Comparison of ENCODE assay signal across 9 mouse cellular contexts in the genomic region with DNA sequence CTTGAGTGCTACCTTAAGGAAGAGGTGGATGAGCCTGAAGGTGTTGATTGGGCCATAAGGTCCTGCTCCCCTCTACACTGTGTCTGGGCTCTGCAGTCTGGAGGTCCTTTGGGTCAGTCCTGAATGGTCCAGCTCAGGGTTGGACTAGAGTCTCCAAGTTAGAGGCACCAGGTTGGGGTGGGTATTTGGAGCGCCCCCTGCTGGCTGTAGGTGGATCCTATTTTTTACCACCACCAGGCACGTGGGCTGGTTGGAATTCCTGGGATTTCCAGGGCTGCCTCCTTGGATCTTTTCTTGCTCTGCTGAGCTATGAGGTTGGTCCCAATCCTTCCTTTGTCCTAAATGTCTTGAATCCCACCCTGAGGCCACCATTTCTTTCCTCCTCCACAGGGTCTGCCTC. TPM values are rescaled to one million over a fixed set of nuclear protein-coding genes. Genes with fewer than 3 reads are reported as not detected.
DNase-seq lines count a peak whose midpoint lies in the region; ATAC-seq and TF ChIP-seq lines count a peak whose summit lies in the region.
"Had no signal": no experiment of that assay in that cellular context is flagged by ENCODE, and none has a peak within 500 bp of the region (broad histone marks: within the 10 kb centered on the region; RNA-seq: fewer than 3 reads in every experiment).

No protein-coding gene starts in this region.

- DNase-seq in hindbrain, embryonic 11.5 days (ENCODE audit: low spot score) = peak; percentile 45
- DNase-seq in hindbrain, embryonic 14.5 days (ENCODE audit: low spot score) = no peak
- peak; percentile 26 for DNase-seq in adipocyte (ENCODE audit: low spot score)
- DNase-seq in heart, embryonic 10.5 days (ENCODE audit: low spot score) = peak; percentile 78

- H3K79me2 ChIP-seq in C2C12 (ENCODE audit: control insufficient read depth, insufficient read depth) = no peaks in the 10 kb centered on the region

- H3K79me3 ChIP-seq in C2C12 (ENCODE audit: low read depth) = no peaks in the 10 kb centered on the region

- no peak overlapping the region for H3K4me2 ChIP-seq in hindbrain, embryonic 11.5 days (replicated peaks; ENCODE audit: low read depth, low read length)
- no peak overlapping the region for H3K4me2 ChIP-seq in hindbrain, embryonic 14.5 days (replicated peaks)
- H3K4me2 ChIP-seq: embryonic facial prominence, embryonic 12.5 days had no signal

- H3K4me1 ChIP-seq in hindbrain, embryonic 11.5 days (replicated peaks; ENCODE audit: control insufficient read depth, insufficient read depth, low read length) = no peaks in the 10 kb centered on the region
- H3K4me1 ChIP-seq in hindbrain, embryonic 14.5 days (replicated peaks; ENCODE audit: control insufficient read depth, insufficient read depth, low read length) = no peaks in the 10 kb centered on the region
- H3K4me1 ChIP-seq in heart, embryonic 10.5 days = no peaks in the 10 kb centered on the region
- H3K4me1 ChIP-seq: embryonic facial prominence, embryonic 12.5 days had no signal

- ATAC-seq in hindbrain, embryonic 11.5 days (ENCODE audit: low FRiP score) = no peak
- ATAC-seq in hindbrain, embryonic 14.5 days (ENCODE audit: low FRiP score) = no peak
- peak; percentile 58; the same call in 1 of the 2 replicates for ATAC-seq in megakaryocyte progenitor cell, adult 5-6 weeks (replicated peaks; ENCODE audit: poor library complexity)
- no peak for ATAC-seq in megakaryocyte, adult 5-6 weeks (ENCODE audit: poor library complexity, severe bottlenecking)
- ATAC-seq in cerebellum, adult (ENCODE audit: insufficient number of reproducible peaks, low FRiP score, low TSS enrichment) = no peak

- no peak overlapping the region for H3K4me3 ChIP-seq in hindbrain, embryonic 11.5 days (ENCODE audit: low read depth, low read length)
- H3K4me3 ChIP-seq in hindbrain, embryonic 14.5 days (replicated peaks; ENCODE audit: low read length) = no peak overlapping the region
- H3K4me3 ChIP-seq in C2C12 (ENCODE audit: insufficient read depth, poor library complexity, severe bottlenecking) = no peak overlapping the region
- no peak overlapping the region for H3K4me3 ChIP-seq in heart, embryonic 10.5 days
- H3K4me3 ChIP-seq: embryonic facial prominence, embryonic 12.5 days had no signal

- H3ac ChIP-seq in C2C12 (ENCODE audit: control insufficient read depth, insufficient read length, low read depth) = no peak overlapping the region

- H3K9me3 ChIP-seq in hindbrain, embryonic 11.5 days (ENCODE audit: control insufficient read depth, low read length) = no peaks in the 10 kb centered on the region
- H3K9me3 ChIP-seq in hindbrain, embryonic 14.5 days (ENCODE audit: control insufficient read depth, low read length) = no peaks in the 10 kb centered on the region
- no peaks in the 10 kb centered on the region for H3K9me3 ChIP-seq in heart, embryonic 10.5 days
- H3K9me3 ChIP-seq: embryonic facial prominence, embryonic 12.5 days had no signal

- TF ChIP-seq CTCF in C2C12 (IDR thresholded peaks at IDR 0.05; ENCODE audit: control insufficient read depth, insufficient read depth, insufficient read length) = peak; percentile 8

- WGBS in hindbrain, embryonic 11.5 days = 10% methylated on average over 2 of the region's 2 CpGs
- 0% methylated on average over 2 of the region's 2 CpGs for WGBS in hindbrain, embryonic 14.5 days
- 2% methylated on average over 2 of the region's 2 CpGs for WGBS in heart, embryonic 10.5 days

- no peaks in the 10 kb centered on the region for H3K27me3 ChIP-seq in hindbrain, embryonic 11.5 days (ENCODE audit: control insufficient read depth, insufficient read depth, low read length)
- peaks cover 8% of the 10 kb centered on the region; the same call in 1 of the 2 replicates for H3K27me3 ChIP-seq in hindbrain, embryonic 14.5 days (ENCODE audit: control insufficient read depth, insufficient read depth, low read length)
- peaks cover 13% of the 10 kb centered on the region for H3K27me3 ChIP-seq in C2C12 (ENCODE audit: control insufficient read depth, insufficient read depth, insufficient read length)
- peaks cover 21% of the 10 kb centered on the region for H3K27me3 ChIP-seq in heart, embryonic 10.5 days (ENCODE audit: insufficient read depth, poor library complexity, severe bottlenecking)

- H3K36me3 ChIP-seq in hindbrain, embryonic 11.5 days (ENCODE audit: control insufficient read depth, insufficient read depth, low read length) = no peaks in the 10 kb centered on the region
- H3K36me3 ChIP-seq in hindbrain, embryonic 14.5 days (replicated peaks; ENCODE audit: control insufficient read depth, insufficient read depth) = no peaks in the 10 kb centered on the region
- H3K36me3 ChIP-seq in C2C12 (ENCODE audit: control insufficient read depth, insufficient read depth) = no peaks in the 10 kb centered on the region
- no peaks in the 10 kb centered on the region for H3K36me3 ChIP-seq in heart, embryonic 10.5 days
- H3K36me3 ChIP-seq: embryonic facial prominence, embryonic 12.5 days had no signal

- H3K27ac ChIP-seq in hindbrain, embryonic 11.5 days (ENCODE audit: low read depth, low read length) = no peak overlapping the region
- no peak overlapping the region for H3K27ac ChIP-seq in hindbrain, embryonic 14.5 days
- no peak overlapping the region for H3K27ac ChIP-seq in heart, embryonic 10.5 days
- H3K27ac ChIP-seq: embryonic facial prominence, embryonic 12.5 days had no signal

- H3K9ac ChIP-seq in hindbrain, embryonic 11.5 days (ENCODE audit: low read depth, low read length) = no peak overlapping the region
- H3K9ac ChIP-seq in hindbrain, embryonic 14.5 days = no peak overlapping the region
- H3K9ac ChIP-seq: embryonic facial prominence, embryonic 12.5 days had no signal

TF ChIP-seq in C2C12, 6 proteins besides CTCF, POLR2A, EP300 and RAD21:
- TF ChIP-seq MAX (IDR thresholded peaks at IDR 0.05) (no peak), USF1 (IDR thresholded peaks at IDR 0.05; ENCODE audit: low read depth) (peak; percentile 32)

RNA-seq across cellular contexts. Expression of a gene that starts 8.5 kb away (rescaled TPM):
- polyA plus RNA-seq in hindbrain, embryonic 11.5 days (2014; fragmentation: Nextera tagmentation; extraction: Ambion mirVana) = 0.11 TPM in 1 of 2 replicates, not detected in the other
- 8.8 and 13.6 TPM in 2 replicates for polyA plus RNA-seq in hindbrain, embryonic 14.5 days (2014; fragmentation: Nextera tagmentation; extraction: Ambion mirVana)
- not detected for polyA plus RNA-seq in C2C12 (2012; fragmentation: generic; extraction: Trizol)
- polyA plus RNA-seq in heart, embryonic 10.5 days (2016; fragmentation: Nextera tagmentation; extraction: Ambion mirVana) = 0.16 TPM in 1 of 2 replicates, not detected in the other
- not detected in 2 replicates for total RNA-seq in megakaryocyte progenitor cell, adult 5-6 weeks (2015)
- not detected in 2 replicates for total RNA-seq in megakaryocyte progenitor cell, adult 5-6 weeks (2017)
- not detected in 2 replicates for total RNA-seq in megakaryocyte, adult 5-6 weeks (2015)
- not detected in 2 replicates for total RNA-seq in megakaryocyte, adult 5-6 weeks (2017)

RNA-seq across cellular contexts. Expression of a gene that starts 29.7 kb away (rescaled TPM):
- 16.0 and 16.6 TPM in 2 replicates for polyA plus RNA-seq in hindbrain, embryonic 11.5 days (2014; fragmentation: Nextera tagmentation; extraction: Ambion mirVana)
- 18.5 and 23.1 TPM in 2 replicates for polyA plus RNA-seq in hindbrain, embryonic 14.5 days (2014; fragmentation: Nextera tagmentation; extraction: Ambion mirVana)
- 26.5 TPM for polyA plus RNA-seq in C2C12 (2012; fragmentation: generic; extraction: Trizol)
- polyA plus RNA-seq in heart, embryonic 10.5 days (2016; fragmentation: Nextera tagmentation; extraction: Ambion mirVana) = 22.2 and 24.9 TPM in 2 replicates
- total RNA-seq in megakaryocyte progenitor cell, adult 5-6 weeks (2015) = 4.5 and 6.1 TPM in 2 replicates
- total RNA-seq in megakaryocyte progenitor cell, adult 5-6 weeks (2017) = 4.7 and 6.4 TPM in 2 replicates
- total RNA-seq in megakaryocyte, adult 5-6 weeks (2015) = 4.9 and 8.1 TPM in 2 replicates
- 4.4 and 6.1 TPM in 2 replicates for total RNA-seq in megakaryocyte, adult 5-6 weeks (2017)

RNA-seq across cellular contexts. Expression of a gene that starts 37.0 kb away (rescaled TPM):
- polyA plus RNA-seq in hindbrain, embryonic 11.5 days (2014; fragmentation: Nextera tagmentation; extraction: Ambion mirVana) = 3.0 and 3.9 TPM in 2 replicates
- polyA plus RNA-seq in hindbrain, embryonic 14.5 days (2014; fragmentation: Nextera tagmentation; extraction: Ambion mirVana) = 5.2 and 6.4 TPM in 2 replicates
- polyA plus RNA-seq in C2C12 (2012; fragmentation: generic; extraction: Trizol) = 8.7 TPM
- 4.5 and 5.2 TPM in 2 replicates for polyA plus RNA-seq in heart, embryonic 10.5 days (2016; fragmentation: Nextera tagmentation; extraction: Ambion mirVana)
- 0.39 TPM in 1 of 2 replicates, not detected in the other for total RNA-seq in megakaryocyte progenitor cell, adult 5-6 weeks (2015)
- not detected in 2 replicates for total RNA-seq in megakaryocyte progenitor cell, adult 5-6 weeks (2017)
- total RNA-seq in megakaryocyte, adult 5-6 weeks (2015) = not detected in 2 replicates
- not detected in 2 replicates for total RNA-seq in megakaryocyte, adult 5-6 weeks (2017)

RNA-seq across cellular contexts. Expression of a gene that starts 49.3 kb away (rescaled TPM):
- 6.0 and 6.4 TPM in 2 replicates for polyA plus RNA-seq in hindbrain, embryonic 11.5 days (2014; fragmentation: Nextera tagmentation; extraction: Ambion mirVana)
- polyA plus RNA-seq in hindbrain, embryonic 14.5 days (2014; fragmentation: Nextera tagmentation; extraction: Ambion mirVana) = 17.1 and 17.2 TPM in 2 replicates
- 0.48 TPM for polyA plus RNA-seq in C2C12 (2012; fragmentation: generic; extraction: Trizol)
- 0.38 and 0.70 TPM in 2 replicates for polyA plus RNA-seq in heart, embryonic 10.5 days (2016; fragmentation: Nextera tagmentation; extraction: Ambion mirVana)
- total RNA-seq in megakaryocyte progenitor cell, adult 5-6 weeks (2015) = 0.02 TPM in 1 of 2 replicates, not detected in the other
- 0.03 TPM in 1 of 2 replicates, not detected in the other for total RNA-seq in megakaryocyte progenitor cell, adult 5-6 weeks (2017)
- total RNA-seq in megakaryocyte, adult 5-6 weeks (2015) = 0.21 and 0.40 TPM in 2 replicates
- total RNA-seq in megakaryocyte, adult 5-6 weeks (2017) = 0.04 TPM in 1 of 2 replicates, not detected in the other
